Mouse (Mus musculus): ENCODE measurements at regions not wholly inside any gene's neighbourhood (a gene's known extent, or its start where the extent isn't known, plus 50 kb on each side); places are given as distances from the start of the nearest gene placed in this dataset.

DNA sequence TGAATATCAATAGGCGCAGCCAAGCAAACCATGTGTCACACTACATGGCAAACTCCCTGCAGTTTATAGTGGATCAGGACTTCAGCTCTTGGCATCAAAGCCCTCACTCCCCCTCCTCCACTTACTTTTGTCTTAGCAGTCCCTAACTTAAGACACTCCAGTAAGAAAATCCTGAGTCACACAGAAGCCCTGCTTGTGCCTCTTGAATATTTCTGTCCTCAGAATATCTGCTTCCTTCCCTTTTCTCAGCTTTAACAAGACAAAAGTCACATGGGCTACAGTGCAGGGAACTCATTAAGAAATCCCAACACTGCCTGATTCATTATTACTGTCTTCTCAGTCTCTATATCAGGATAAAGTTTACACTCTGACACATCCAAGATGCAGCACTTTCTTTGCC lies 191.7 kb upstream of the Crbn start:
- WGBS, result 90% methylated on average over 1 of the region's 1 CpGs
- H3K36me3 ChIP-seq (ENCODE audit: control insufficient read depth, insufficient read depth), result no peaks in the 10 kb centered on the region

GRCm38 (mm10) chr6:107004406-107005120 lies 204.7 kb upstream of the Crbn start:
- Histone ChIP-seq H3K9ac (ENCODE audit: low read depth, low read length) (no peak overlapping the region), H3K4me2 (replicated peaks; ENCODE audit: low read depth) (no peak overlapping the region), H3K9me3 (ENCODE audit: control insufficient read depth) (no peaks in the 10 kb centered on the region), H3K4me3 (ENCODE audit: low read depth, low read length) (no peak overlapping the region), H3K27me3 (replicated peaks; ENCODE audit: control insufficient read depth, insufficient read depth, low read length) (no peaks in the 10 kb centered on the region), H3K27ac (ENCODE audit: low read depth, low read length) (no peak overlapping the region), H3K36me3 (ENCODE audit: control insufficient read depth, insufficient read depth) (no peaks in the 10 kb centered on the region), H3K4me1 (replicated peaks; ENCODE audit: control insufficient read depth, insufficient read depth, low read length) (no peaks in the 10 kb centered on the region)
- no peak for TF ChIP-seq CTCF (IDR thresholded peaks at IDR 0.05; ENCODE audit: low read depth)
- 82% methylated on average over 4 of the region's 4 CpGs for WGBS
- no peak for ATAC-seq

More for the DNA sequence above, 191.7 kb upstream of the Crbn start:
- no peak overlapping the region for H3K4me2 ChIP-seq (replicated peaks; ENCODE audit: low read depth)
- H3K9me3 ChIP-seq (ENCODE audit: control insufficient read depth), result no peaks in the 10 kb centered on the region
- H3K4me3 ChIP-seq (ENCODE audit: low read depth, low read length), result no peak overlapping the region
- ATAC-seq, result no peak
- no peaks in the 10 kb centered on the region for H3K27me3 ChIP-seq (replicated peaks; ENCODE audit: control insufficient read depth, insufficient read depth, low read length)
- H3K27ac ChIP-seq (ENCODE audit: low read depth, low read length), result no peak overlapping the region
- no peak for TF ChIP-seq CTCF (IDR thresholded peaks at IDR 0.05; ENCODE audit: low read depth)
- H3K4me1 ChIP-seq (replicated peaks; ENCODE audit: control insufficient read depth, insufficient read depth, low read length), result no peaks in the 10 kb centered on the region
- H3K9ac ChIP-seq (ENCODE audit: low read depth, low read length), result no peak overlapping the region

GRCm38 (mm10) chr6:107010785-107011184 lies 210.9 kb upstream of the Crbn start:
- TF ChIP-seq CTCF (IDR thresholded peaks at IDR 0.05; ENCODE audit: low read depth), result no peak
- no peaks in the 10 kb centered on the region for H3K36me3 ChIP-seq (ENCODE audit: control insufficient read depth, insufficient read depth)
- H3K4me3 ChIP-seq (ENCODE audit: low read depth, low read length), result no peak overlapping the region
- no peaks in the 10 kb centered on the region for H3K9me3 ChIP-seq (ENCODE audit: control insufficient read depth)
- no peak for ATAC-seq
- no peaks in the 10 kb centered on the region for H3K4me1 ChIP-seq (replicated peaks; ENCODE audit: control insufficient read depth, insufficient read depth, low read length)
- WGBS, result 78% methylated on average over 4 of the region's 4 CpGs
- H3K4me2 ChIP-seq (replicated peaks; ENCODE audit: low read depth), result no peak overlapping the region
- no peaks in the 10 kb centered on the region for H3K27me3 ChIP-seq (replicated peaks; ENCODE audit: control insufficient read depth, insufficient read depth, low read length)
- no peak overlapping the region for H3K27ac ChIP-seq (ENCODE audit: low read depth, low read length)
- no peak overlapping the region for H3K9ac ChIP-seq (ENCODE audit: low read depth, low read length)

DNA sequence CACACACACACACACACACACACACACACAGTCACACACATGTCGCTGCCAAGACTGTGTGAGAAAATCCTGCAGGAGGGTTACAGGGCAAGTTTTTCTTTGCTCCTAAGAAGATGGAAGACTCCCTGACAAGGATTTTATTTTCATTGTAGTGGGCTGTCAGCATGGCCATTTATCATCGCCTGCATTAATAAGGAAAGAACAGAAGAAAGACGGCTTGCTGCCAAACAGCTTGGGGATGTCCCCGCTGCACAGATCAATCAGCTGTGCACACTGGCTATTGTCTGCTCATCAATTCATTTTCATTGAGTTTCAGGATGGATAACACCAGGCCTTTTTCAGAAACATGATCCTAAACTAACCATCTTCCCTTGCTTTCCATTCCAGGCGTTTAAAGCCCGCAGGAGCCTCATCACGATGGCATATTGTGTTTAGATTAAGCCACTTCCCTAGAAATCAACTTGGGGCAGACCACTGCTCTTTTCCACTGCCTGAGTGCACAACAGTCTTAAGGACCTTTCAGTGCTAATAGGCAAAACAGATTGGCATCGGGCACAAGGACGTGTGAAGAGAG lies 213.1 kb upstream of the Crbn start:
- H3K36me3 ChIP-seq (ENCODE audit: control insufficient read depth, insufficient read depth), result no peaks in the 10 kb centered on the region
- H3K27ac ChIP-seq (ENCODE audit: low read depth, low read length), result no peak overlapping the region
- no peaks in the 10 kb centered on the region for H3K4me1 ChIP-seq (replicated peaks; ENCODE audit: control insufficient read depth, insufficient read depth, low read length)
- no peak for TF ChIP-seq CTCF (IDR thresholded peaks at IDR 0.05; ENCODE audit: low read depth)
- H3K4me3 ChIP-seq (ENCODE audit: low read depth, low read length), result no peak overlapping the region
- no peaks in the 10 kb centered on the region for H3K27me3 ChIP-seq (replicated peaks; ENCODE audit: control insufficient read depth, insufficient read depth, low read length)
- ATAC-seq, result no peak
- no peak overlapping the region for H3K4me2 ChIP-seq (replicated peaks; ENCODE audit: low read depth)
- no peaks in the 10 kb centered on the region for H3K9me3 ChIP-seq (ENCODE audit: control insufficient read depth)
- 39% methylated on average over 9 of the region's 9 CpGs for WGBS
- no peak overlapping the region for H3K9ac ChIP-seq (ENCODE audit: low read depth, low read length)

- H3K27ac ChIP-seq (ENCODE audit: low read depth, low read length), result no peak overlapping the region
- H3K9ac ChIP-seq (ENCODE audit: low read depth, low read length), result no peak overlapping the region
- WGBS, result 82% methylated on average over 3 of the region's 3 CpGs
- no peaks in the 10 kb centered on the region for H3K4me1 ChIP-seq (replicated peaks; ENCODE audit: control insufficient read depth, insufficient read depth, low read length)
- H3K9me3 ChIP-seq (ENCODE audit: control insufficient read depth), result no peaks in the 10 kb centered on the region
- H3K27me3 ChIP-seq (replicated peaks; ENCODE audit: control insufficient read depth, insufficient read depth, low read length), result no peaks in the 10 kb centered on the region
- TF ChIP-seq CTCF (IDR thresholded peaks at IDR 0.05; ENCODE audit: low read depth), result no peak
- no peak overlapping the region for H3K4me2 ChIP-seq (replicated peaks; ENCODE audit: low read depth)
- H3K4me3 ChIP-seq (ENCODE audit: low read depth, low read length), result no peak overlapping the region
- H3K36me3 ChIP-seq (ENCODE audit: control insufficient read depth, insufficient read depth), result no peaks in the 10 kb centered on the region
- no peak for ATAC-seq
These were observed 219.2 kb upstream of the Crbn start for GRCm38 (mm10) chr6:107019126-107019525.

- H3K9me3 ChIP-seq (ENCODE audit: control insufficient read depth), result no peaks in the 10 kb centered on the region
- 56% methylated on average over 3 of the region's 3 CpGs for WGBS
- no peak overlapping the region for H3K4me2 ChIP-seq (replicated peaks; ENCODE audit: low read depth)
- TF ChIP-seq CTCF (IDR thresholded peaks at IDR 0.05; ENCODE audit: low read depth), result no peak
- no peaks in the 10 kb centered on the region for H3K36me3 ChIP-seq (ENCODE audit: control insufficient read depth, insufficient read depth)
- no peaks in the 10 kb centered on the region for H3K27me3 ChIP-seq (replicated peaks; ENCODE audit: control insufficient read depth, insufficient read depth, low read length)
- no peak overlapping the region for H3K9ac ChIP-seq (ENCODE audit: low read depth, low read length)
- H3K4me3 ChIP-seq (ENCODE audit: low read depth, low read length), result no peak overlapping the region
- no peaks in the 10 kb centered on the region for H3K4me1 ChIP-seq (replicated peaks; ENCODE audit: control insufficient read depth, insufficient read depth, low read length)
- ATAC-seq, result no peak
- no peak overlapping the region for H3K27ac ChIP-seq (ENCODE audit: low read depth, low read length)
These were observed 245.3 kb upstream of the Crbn start for GRCm38 (mm10) chr6:107045177-107045576.
